Mouse (Mus musculus) lung, embryonic 14.5 days (tissue): ENCODE data around the gene Pnldc1. TPM values are rescaled to one million over a fixed set of nuclear protein-coding genes. Genes with fewer than 3 reads are reported as not detected.

Source experiments
- ATAC-seq: fragments of 200-750 bp; cut with Nextera tagmentation; 2 replicates; pipeline ENCODE4 v1.8.0; 2017; ENCODE audit warnings: mild to moderate bottlenecking, moderate TSS enrichment, moderate library complexity; ENCODE audit not compliant: insufficient read depth
- DNase-seq: peaks from one replicate; pipeline ENCODE4 v3.0.0-alpha.2; 2015
- H3K27ac ChIP-seq: fragments of 300-500 bp; sonication (generic); 2 replicates; pipeline ENCODE4 v1.5.1; 2014; ENCODE audit warnings: low read depth, mild to moderate bottlenecking, moderate library complexity
- H3K27me3 ChIP-seq: fragments of 300-500 bp; sonication (generic); 2 replicates; pipeline ENCODE4 v1.6.1; 2014; ENCODE audit warnings: low read length, control low read depth; ENCODE audit not compliant: insufficient read depth
- H3K36me3 ChIP-seq: fragments of 300-500 bp; sonication (generic); 2 replicates; pipeline ENCODE4 v1.6.1; 2014; ENCODE audit warnings: control low read depth; ENCODE audit not compliant: insufficient read depth
- H3K4me1 ChIP-seq: fragments of 300-500 bp; sonication (generic); 2 replicates; pipeline ENCODE4 v1.6.1; 2014; ENCODE audit warnings: antibody characterized with exemption, control low read depth; ENCODE audit not compliant: insufficient read depth
- H3K4me2 ChIP-seq: fragments of 300-500 bp; sonication (generic); 2 replicates; pipeline ENCODE4 v1.6.1; 2014; ENCODE audit warnings: mild to moderate bottlenecking
- H3K4me3 ChIP-seq: fragments of 300-500 bp; sonication (generic); 2 replicates; pipeline ENCODE4 v1.5.1; 2014; ENCODE audit warnings: low read depth, low read length
- H3K9ac ChIP-seq: fragments of 300-500 bp; sonication (generic); 2 replicates; pipeline ENCODE4 v1.6.1; 2014
- H3K9me3 ChIP-seq: fragments of 300-500 bp; sonication (generic); 2 replicates; pipeline ENCODE4 v1.6.1; 2016; ENCODE audit warnings: low read depth, low read length, control low read depth
- CTCF ChIP-seq: IDR thresholded peaks from 2 replicates; pipeline ENCODE4 v1.5.1; 2016; ENCODE audit warnings: antibody characterized with exemption, low read depth
- WGBS: fragments of 180-500 bp; shearing (Covaris S2); extraction: QIAGEN DNeasy Blood & Tissue Kit; methylation state at CpG from one replicate; pipeline ENCODE4 v1.1.7; 2014; 5-methylcytosine and 5-hydroxymethylcytosine counted together
- polyA plus RNA-seq: library from polyadenylated mRNA; unstranded; fragments of >200 nt; fragmentation: Nextera tagmentation; extraction: Ambion mirVana; gene quantifications from 2 replicates; pipeline ENCODE4 v1.2.1, GENCODE M21; 2014

Gene Pnldc1
- polyA plus RNA-seq, 1 experiment from 2014 or later, result 1.4 TPM

- Histone ChIP-seq H3K4me2 (no peak overlapping the region), H3K27ac (no peak overlapping the region), H3K9me3 (no peaks in the 10 kb centered on the region), H3K27me3 (no peaks in the 10 kb centered on the region), H3K4me1 (no peaks in the 10 kb centered on the region), H3K9ac (no peak overlapping the region), H3K36me3 (no peaks in the 10 kb centered on the region), H3K4me3 (no peak overlapping the region)
- no peak for TF ChIP-seq CTCF
- WGBS, result 24% methylated on average over 3 of the region's 3 CpGs
- DNase-seq (no peak), ATAC-seq (no peak)
These were observed 52.6 kb downstream of the Pnldc1 start for GRCm38 (mm10) chr17:12857395-12857794.

GRCm38 (mm10) chr17:12854386-12854785 lies 55.6 kb downstream of the Pnldc1 start:
- ATAC-seq (no peak), DNase-seq (no peak)
- H3K9me3 ChIP-seq, result no peaks in the 10 kb centered on the region
- no peaks in the 10 kb centered on the region for H3K36me3 ChIP-seq
- no peak for TF ChIP-seq CTCF
- H3K4me2 ChIP-seq, result no peak overlapping the region
- WGBS, result 87% methylated on average over 11 of the region's 11 CpGs
- no peak overlapping the region for H3K4me3 ChIP-seq
- H3K27me3 ChIP-seq, result no peaks in the 10 kb centered on the region
- H3K27ac ChIP-seq, result no peak overlapping the region
- no peaks in the 10 kb centered on the region for H3K4me1 ChIP-seq
- no peak overlapping the region for H3K9ac ChIP-seq

GRCm38 (mm10) chr17:12853821-12854220 lies 56.2 kb downstream of the Pnldc1 start:
- no peak overlapping the region for H3K9ac ChIP-seq
- no peaks in the 10 kb centered on the region for H3K9me3 ChIP-seq
- DNase-seq (no peak), ATAC-seq (no peak)
- 83% methylated on average over 2 of the region's 2 CpGs for WGBS
- no peaks in the 10 kb centered on the region for H3K4me1 ChIP-seq
- H3K27me3 ChIP-seq, result no peaks in the 10 kb centered on the region
- H3K4me3 ChIP-seq, result no peak overlapping the region
- no peak overlapping the region for H3K27ac ChIP-seq
- no peaks in the 10 kb centered on the region for H3K36me3 ChIP-seq
- no peak overlapping the region for H3K4me2 ChIP-seq
- TF ChIP-seq CTCF, result no peak

- TF ChIP-seq CTCF, result no peak
- no peak for DNase-seq
These were observed 58.3 kb downstream of the Pnldc1 start for GRCm38 (mm10) chr17:12851689-12852088.

GRCm38 (mm10) chr17:12849778-12850382 lies 60.1 kb downstream of the Pnldc1 start:
- H3K4me3 ChIP-seq, result no peak overlapping the region
- WGBS, result 79% methylated on average over 8 of the region's 8 CpGs
- no peak overlapping the region for H3K9ac ChIP-seq
- H3K4me1 ChIP-seq, result no peaks in the 10 kb centered on the region
- no peak for TF ChIP-seq CTCF
- ATAC-seq (no peak), DNase-seq (no peak)
- no peaks in the 10 kb centered on the region for H3K36me3 ChIP-seq
- H3K9me3 ChIP-seq, result no peaks in the 10 kb centered on the region
- no peak overlapping the region for H3K27ac ChIP-seq
- no peak overlapping the region for H3K4me2 ChIP-seq
- no peaks in the 10 kb centered on the region for H3K27me3 ChIP-seq

More at GRCm38 (mm10) chr17:12851689-12852088, 58.3 kb downstream of the Pnldc1 start:
- Histone ChIP-seq H3K4me1 (no peaks in the 10 kb centered on the region), H3K4me3 (no peak overlapping the region), H3K9me3 (no peaks in the 10 kb centered on the region), H3K4me2 (no peak overlapping the region), H3K27me3 (no peaks in the 10 kb centered on the region), H3K9ac (no peak overlapping the region), H3K36me3 (no peaks in the 10 kb centered on the region), H3K27ac (no peak overlapping the region)
- no peak for ATAC-seq
- 72% methylated on average over 11 of the region's 11 CpGs for WGBS

GRCm38 (mm10) chr17:12847736-12848135 lies 62.3 kb downstream of the Pnldc1 start:
- Histone ChIP-seq H3K27me3 (no peaks in the 10 kb centered on the region), H3K36me3 (no peaks in the 10 kb centered on the region), H3K9me3 (no peaks in the 10 kb centered on the region), H3K27ac (no peak overlapping the region), H3K4me3 (no peak overlapping the region), H3K9ac (no peak overlapping the region), H3K4me1 (peaks cover 4% of the 10 kb centered on the region; the same call in 1 of the 2 replicates), H3K4me2 (no peak overlapping the region)
- whole genome bisulfite sequencing, result 55% methylated on average over 4 of the region's 4 CpGs
- DNase-seq (no peak), ATAC-seq (no peak)
- TF ChIP-seq CTCF, result no peak

- ATAC-seq (no peak), DNase-seq (no peak)
- Histone ChIP-seq H3K36me3 (no peaks in the 10 kb centered on the region), H3K4me2 (no peak overlapping the region), H3K4me3 (no peak overlapping the region), H3K9ac (no peak overlapping the region), H3K27ac (peak overlapping the region; percentile 20; the same call in 1 of the 2 replicates), H3K9me3 (no peaks in the 10 kb centered on the region), H3K4me1 (peaks cover 4% of the 10 kb centered on the region; the same call in 1 of the 2 replicates), H3K27me3 (no peaks in the 10 kb centered on the region)
- no peak for TF ChIP-seq CTCF
- 69% methylated on average over 5 of the region's 5 CpGs for WGBS
These were observed 63.6 kb downstream of the Pnldc1 start for GRCm38 (mm10) chr17:12846474-12846873.

GRCm38 (mm10) chr17:12845862-12846261 lies 64.2 kb downstream of the Pnldc1 start:
- no peak overlapping the region for H3K9ac ChIP-seq
- no peak overlapping the region for H3K4me3 ChIP-seq
- 20% methylated on average over 5 of the region's 5 CpGs for WGBS
- peak; percentile 54 for DNase-seq
- ATAC-seq, result peak; percentile 58; the same call in 1 of the 2 replicates
- peak overlapping the region; percentile 20; the same call in 1 of the 2 replicates for H3K27ac ChIP-seq
- H3K27me3 ChIP-seq, result no peaks in the 10 kb centered on the region
- H3K4me2 ChIP-seq, result no peak overlapping the region
- TF ChIP-seq CTCF, result no peak
- H3K36me3 ChIP-seq, result no peaks in the 10 kb centered on the region
- H3K4me1 ChIP-seq, result peaks cover 4% of the 10 kb centered on the region; the same call in 1 of the 2 replicates
- no peaks in the 10 kb centered on the region for H3K9me3 ChIP-seq
